Comparison of ENCODE assay signal across 9 mouse cellular contexts in the genomic region with DNA sequence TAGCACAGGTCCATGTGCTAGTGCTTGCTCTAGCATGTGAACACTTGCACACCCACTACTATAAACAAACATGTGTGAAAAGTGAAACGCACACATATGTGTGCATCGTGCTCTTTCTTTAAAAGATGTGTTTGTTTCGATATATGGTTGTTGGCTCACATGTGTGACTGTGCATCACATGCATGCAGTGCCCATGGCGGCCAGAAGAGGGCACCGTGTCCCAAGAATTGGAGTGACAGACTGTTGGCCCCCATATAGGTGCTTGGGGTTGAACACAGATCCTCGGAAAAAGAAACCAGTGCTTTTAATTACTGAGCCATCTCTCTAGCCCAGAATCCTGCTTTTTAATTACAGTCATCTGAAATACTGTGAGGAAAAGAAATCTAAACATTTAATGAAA. TPM values are rescaled to one million over a fixed set of nuclear protein-coding genes. Genes with fewer than 3 reads are reported as not detected.
DNase-seq lines count a peak whose midpoint lies in the region; ATAC-seq and TF ChIP-seq lines count a peak whose summit lies in the region.
"Had no signal": no experiment of that assay in that cellular context is flagged by ENCODE, and none has a peak within 500 bp of the region (broad histone marks: within the 10 kb centered on the region; RNA-seq: fewer than 3 reads in every experiment).

No protein-coding gene starts in this region.

- 44% methylated on average over 6 of the region's 6 CpGs for WGBS in liver, embryonic 11.5 days

- ATAC-seq in liver, embryonic 11.5 days (replicated peaks; ENCODE audit: low FRiP score): 0 out of 2 replicates have a peak, but pooled peaks have one; percentile 29

- no peaks in the 10 kb centered on the region for H3K4me1 ChIP-seq in liver, embryonic 11.5 days (replicated peaks; ENCODE audit: control insufficient read depth, insufficient read depth, low read length)
- H3K4me1 ChIP-seq in testis, adult 2 months (ENCODE audit: control insufficient read depth, insufficient read depth, low read length): no peaks in the 10 kb centered on the region
- H3K4me1 ChIP-seq: neural tube, embryonic 12.5 days had no signal

- peak; percentile 55 for DNase-seq in adrenal gland, postnatal 10 days
- no peak for DNase-seq in adrenal gland, postnatal 4 days (ENCODE audit: low spot score in 2 of 2)
- peak; percentile 27 to 40 for DNase-seq in layer of hippocampus, postnatal 10 days (ENCODE audit: low spot score in 2 of 2)
- no peak for DNase-seq in layer of hippocampus, adult 9-11 months
- peak; percentile 61 for DNase-seq in adrenal gland, postnatal 14 days
- no peak for DNase-seq in liver, embryonic 11.5 days (ENCODE audit: low spot score)
- DNase-seq in layer of hippocampus, postnatal 36 days: no peak

- no peak overlapping the region for H3K4me3 ChIP-seq in liver, embryonic 11.5 days (ENCODE audit: low read depth, low read length)
- H3K4me3 ChIP-seq in testis, adult 2 months (ENCODE audit: control insufficient read depth, low read depth, low read length): no peak overlapping the region
- H3K4me3 ChIP-seq: neural tube, embryonic 12.5 days had no signal

- no peak overlapping the region for H3K27ac ChIP-seq in liver, embryonic 11.5 days (ENCODE audit: low read depth, low read length)
- no peak overlapping the region for H3K27ac ChIP-seq in testis, adult 2 months (ENCODE audit: control insufficient read depth, insufficient read depth, low read depth, low read length)
- H3K27ac ChIP-seq: neural tube, embryonic 12.5 days had no signal

- TF ChIP-seq POLR2A in testis, adult 2 months (IDR thresholded peaks at IDR 0.05; ENCODE audit: control insufficient read depth, low read depth, low read length): no peak

- no peaks in the 10 kb centered on the region for H3K9me3 ChIP-seq in liver, embryonic 11.5 days (ENCODE audit: control insufficient read depth, low read length)
- H3K9me3 ChIP-seq: neural tube, embryonic 12.5 days had no signal

- H3K4me2 ChIP-seq in liver, embryonic 11.5 days: no peak overlapping the region
- H3K4me2 ChIP-seq: neural tube, embryonic 12.5 days had no signal

- H3K36me3 ChIP-seq in liver, embryonic 11.5 days (ENCODE audit: control insufficient read depth, insufficient read depth, low read length): no peaks in the 10 kb centered on the region
- H3K36me3 ChIP-seq in testis, adult 2 months (ENCODE audit: control insufficient read depth, insufficient read depth, low read length): no peaks in the 10 kb centered on the region
- H3K36me3 ChIP-seq: neural tube, embryonic 12.5 days had no signal

- peaks cover 8% of the 10 kb centered on the region; the same call in 1 of the 2 replicates for H3K27me3 ChIP-seq in liver, embryonic 11.5 days (replicated peaks; ENCODE audit: control insufficient read depth, insufficient read depth, low read length)
- no peaks in the 10 kb centered on the region for H3K27me3 ChIP-seq in testis, adult 2 months (ENCODE audit: control insufficient read depth, insufficient read depth, low read length)
- H3K27me3 ChIP-seq: neural tube, embryonic 12.5 days had no signal

- H3K9ac ChIP-seq in liver, embryonic 11.5 days (ENCODE audit: low read depth, low read length): no peak overlapping the region
- H3K9ac ChIP-seq: neural tube, embryonic 12.5 days had no signal

- TF ChIP-seq CTCF in testis, adult 2 months (IDR thresholded peaks at IDR 0.05; ENCODE audit: control insufficient read depth, insufficient read depth, insufficient replicate concordance, low read depth, low read length): peak; percentile 91

RNA-seq across cellular contexts. Expression of a gene that starts 6.2 kb away (rescaled TPM):
- 100 to 1,000 TPM in 1 of 2 experiments, 10 to 100 TPM in 1; 79.3 to 173 TPM for total RNA-seq in adrenal gland, postnatal 10 days (2021)
- 10 to 100 TPM; 43.0 to 64.5 TPM for total RNA-seq in adrenal gland, postnatal 4 days (2021)
- total RNA-seq in layer of hippocampus, postnatal 10 days (2021): 100 to 1,000 TPM; 221 to 232 TPM
- 35.6 and 40.9 TPM in 2 replicates for total RNA-seq in adrenal gland, postnatal 14 days (2021)
- 16.8 and 16.9 TPM in 2 replicates for polyA plus RNA-seq in liver, embryonic 11.5 days (2014; fragmentation: Nextera tagmentation; extraction: Ambion mirVana)
- 142 and 160 TPM in 2 replicates for polyA plus RNA-seq in testis, adult 2 months (2012; rRNA removed)
- total RNA-seq in layer of hippocampus, postnatal 36 days (2021): 100 to 1,000 TPM; 223 to 235 TPM

RNA-seq across cellular contexts. Expression of a gene that starts 6.3 kb away (rescaled TPM):
- 10 to 100 TPM; 78.5 to 85.2 TPM for total RNA-seq in adrenal gland, postnatal 10 days (2021)
- 100 to 1,000 TPM; 123 TPM for total RNA-seq in adrenal gland, postnatal 4 days (2021)
- total RNA-seq in layer of hippocampus, postnatal 10 days (2021): 10 to 100 TPM; 60.9 to 66.3 TPM
- 95.8 and 101 TPM in 2 replicates for total RNA-seq in adrenal gland, postnatal 14 days (2021)
- 109 and 113 TPM in 2 replicates for polyA plus RNA-seq in liver, embryonic 11.5 days (2014; fragmentation: Nextera tagmentation; extraction: Ambion mirVana)
- 15.7 and 21.5 TPM in 2 replicates for polyA plus RNA-seq in testis, adult 2 months (2012; rRNA removed)
- total RNA-seq in layer of hippocampus, postnatal 36 days (2021): 10 to 100 TPM; 79.1 to 83.4 TPM

Comparison
In these comparisons a context has a peak if more than half of its experiments do, and no peak if none do; other contexts are left out.
1. DNase-seq: peak in adrenal gland, postnatal 10 days (single experiment), layer of hippocampus, postnatal 10 days (2 of 2) and adrenal gland, postnatal 14 days (single experiment); none in adrenal gland, postnatal 4 days (0 of 2), layer of hippocampus, adult 9-11 months (single experiment), liver, embryonic 11.5 days (single experiment) and layer of hippocampus, postnatal 36 days (0 of 2).